Mouse (Mus musculus) heart, embryonic 14.5 days (tissue): ENCODE data around the gene Ptpn12. TPM values are rescaled to one million over a fixed set of nuclear protein-coding genes. Genes with fewer than 3 reads are reported as not detected.

Experiments
- ATAC-seq: fragments of 200-750 bp; cut with Nextera tagmentation; 2 replicates; pipeline ENCODE4 v1.8.0; 2017; ENCODE audit warnings: low read depth, moderate TSS enrichment; ENCODE audit not compliant: insufficient number of reproducible peaks, insufficient read depth, low FRiP score
- H3K27ac ChIP-seq, 2 experiments: fragments of 200-500 bp in 1 of 2; fragments of 300-500 bp in 1 of 2; sonication (generic) in 1 of 2; replicated peaks in 1 of 2; 2 replicates each; pipeline ENCODE4 v1.5.1; 2012 to 2014; ENCODE audit warnings: low read depth in 2 of 2, low read length in 2 of 2, control low read depth in 1 of 2, mild to moderate bottlenecking in 1 of 2, mixed read lengths in 1 of 2; ENCODE audit not compliant: control insufficient read depth in 1 of 2, insufficient read depth in 1 of 2
- H3K27me3 ChIP-seq: fragments of 300-500 bp; sonication (generic); 2 replicates; pipeline ENCODE4 v1.6.1; 2014; ENCODE audit warnings: mild to moderate bottlenecking, low read length, control low read depth; ENCODE audit not compliant: control insufficient read depth, insufficient read depth
- H3K36me3 ChIP-seq: fragments of 300-500 bp; sonication (generic); 2 replicates; pipeline ENCODE4 v1.6.1; 2014; ENCODE audit warnings: mild to moderate bottlenecking, control low read depth, low read length, mixed read lengths; ENCODE audit not compliant: control insufficient read depth, insufficient read depth
- H3K4me1 ChIP-seq, 2 experiments: fragments of 200-500 bp in 1 of 2; fragments of 300-500 bp in 1 of 2; sonication (generic) in 1 of 2; 2 replicates each; pipeline ENCODE4 v1.6.1; 2012 to 2014; ENCODE audit warnings: low read length in 2 of 2, control low read depth in 1 of 2, mixed read lengths in 1 of 2; ENCODE audit not compliant: control insufficient read depth in 2 of 2, insufficient read depth in 2 of 2
- H3K4me2 ChIP-seq: fragments of 300-500 bp; sonication (generic); 2 replicates; pipeline ENCODE4 v1.6.1; 2014; ENCODE audit warnings: mild to moderate bottlenecking, low read length
- H3K4me3 ChIP-seq, 2 experiments: fragments of 200-500 bp in 1 of 2; fragments of 300-500 bp in 1 of 2; sonication (generic) in 1 of 2; 2 replicates each; pipeline ENCODE4 v1.5.1; 2012 to 2014; ENCODE audit warnings: low read length in 2 of 2, mild to moderate bottlenecking in 2 of 2, control low read depth in 1 of 2, low read depth in 1 of 2, moderate library complexity in 1 of 2; ENCODE audit not compliant: control insufficient read depth in 1 of 2, insufficient read depth in 1 of 2
- H3K9ac ChIP-seq: fragments of 300-500 bp; sonication (generic); 2 replicates; pipeline ENCODE4 v1.6.1; 2014; ENCODE audit warnings: mild to moderate bottlenecking, low read length
- H3K9me3 ChIP-seq: fragments of 300-500 bp; sonication (generic); 2 replicates; pipeline ENCODE4 v1.6.1; 2016; ENCODE audit warnings: low read length, control low read depth; ENCODE audit not compliant: control insufficient read depth
- WGBS: fragments of 180-500 bp; shearing (Covaris S2); extraction: QIAGEN DNeasy Blood & Tissue Kit; methylation state at CpG from one replicate; pipeline ENCODE4 v1.1.7; 2014; 5-methylcytosine and 5-hydroxymethylcytosine counted together
- polyA plus RNA-seq: library from polyadenylated mRNA; unstranded; fragments of >200 nt; fragmentation: Nextera tagmentation; extraction: Ambion mirVana; gene quantifications from 2 replicates; pipeline ENCODE4 v1.2.1, GENCODE M21; 2014

Gene Ptpn12
- polyA plus RNA-seq, 1 experiment from 2014 or later, result 20.0 TPM

- Histone ChIP-seq H3K9me3 (0 out of 2 replicates have a peak, but pooled peaks cover 3% of the 10 kb centered on the region), H3K4me2 (no peak overlapping the region), H3K9ac (no peak overlapping the region), H3K27ac (no peak overlapping the region), H3K36me3 (peaks cover 33% of the 10 kb centered on the region), H3K4me1 (0 out of 4 replicates have a peak, but pooled peaks cover 0 to 2% of the 10 kb centered on the region in 2 experiments), H3K27me3 (no peaks in the 10 kb centered on the region), H3K4me3 (no peak overlapping the region)
- no peak for ATAC-seq
Observed at GRCm38 (mm10) chr5:20983505-20983904, 72.2 kb downstream of the Ptpn12 start.

GRCm38 (mm10) chr5:20974690-20975089, 81.0 kb downstream of the Ptpn12 start:
- no peak overlapping the region for H3K9ac ChIP-seq
- WGBS, result 53% methylated on average over 4 of the region's 4 CpGs
- H3K36me3 ChIP-seq, result no peaks in the 10 kb centered on the region
- no peak overlapping the region for H3K4me3 ChIP-seq
- H3K4me2 ChIP-seq, result no peak overlapping the region
- no peak overlapping the region for H3K27ac ChIP-seq
- no peak for ATAC-seq
- no peaks in the 10 kb centered on the region for H3K4me1 ChIP-seq
- H3K27me3 ChIP-seq, result no peaks in the 10 kb centered on the region
- no peaks in the 10 kb centered on the region for H3K9me3 ChIP-seq

GRCm38 (mm10) chr5:20973999-20974398, 81.7 kb downstream of the Ptpn12 start:
- WGBS, result 45% methylated on average over 7 of the region's 7 CpGs

GRCm38 (mm10) chr5:20973069-20973468, 82.6 kb downstream of the Ptpn12 start:
- H3K27me3 ChIP-seq, result no peaks in the 10 kb centered on the region
- H3K9ac ChIP-seq, result no peak overlapping the region
- H3K4me3 ChIP-seq, result no peak overlapping the region
- peaks cover 6 to 7% of the 10 kb centered on the region in 2 experiments; a peak in 3 of 4 replicates for H3K4me1 ChIP-seq
- no peaks in the 10 kb centered on the region for H3K36me3 ChIP-seq
- H3K27ac ChIP-seq, result no peak overlapping the region
- no peak overlapping the region for H3K4me2 ChIP-seq
- no peaks in the 10 kb centered on the region for H3K9me3 ChIP-seq
- WGBS, result 63% methylated on average over 5 of the region's 5 CpGs
- no peak for ATAC-seq

More at GRCm38 (mm10) chr5:20973999-20974398, 81.7 kb downstream of the Ptpn12 start:
- Histone ChIP-seq H3K4me1 (peaks cover 0 to 1% of the 10 kb centered on the region in 2 experiments; a peak in 1 of 4 replicates), H3K4me2 (no peak overlapping the region), H3K9me3 (no peaks in the 10 kb centered on the region), H3K36me3 (no peaks in the 10 kb centered on the region), H3K27ac (no peak overlapping the region), H3K4me3 (no peak overlapping the region), H3K27me3 (no peaks in the 10 kb centered on the region), H3K9ac (no peak overlapping the region)
- no peak for ATAC-seq

DNA sequence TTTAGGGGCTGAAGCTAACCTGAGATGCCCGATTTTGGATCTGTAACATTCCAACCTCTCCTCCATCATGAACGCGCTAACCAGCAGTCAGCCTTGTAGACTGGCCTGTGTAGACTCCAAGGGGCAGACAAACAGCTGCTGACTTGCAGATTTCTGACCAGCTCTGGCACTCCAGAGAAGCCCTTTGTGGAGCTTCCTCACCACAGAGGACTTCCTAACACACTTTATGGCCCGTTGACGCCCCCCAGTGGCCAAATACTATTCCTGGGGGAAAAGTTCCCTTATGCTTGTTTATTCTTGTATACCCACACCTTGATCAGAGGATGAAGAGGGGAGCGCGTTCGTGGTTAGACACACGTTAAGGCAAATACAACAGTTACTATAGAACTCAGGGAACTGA, 86.7 kb downstream of the Ptpn12 start:
- H3K4me3 ChIP-seq, result no peak overlapping the region
- H3K9ac ChIP-seq, result no peak overlapping the region
- H3K27me3 ChIP-seq, result no peaks in the 10 kb centered on the region
- H3K27ac ChIP-seq, result peak overlapping the region in 1 of 2 experiments; percentile 29; a peak in 2 of 4 replicates
- H3K36me3 ChIP-seq, result no peaks in the 10 kb centered on the region
- peaks cover 6 to 7% of the 10 kb centered on the region in 2 experiments; a peak in 3 of 4 replicates for H3K4me1 ChIP-seq
- H3K9me3 ChIP-seq, result no peaks in the 10 kb centered on the region
- no peak for ATAC-seq
- 62% methylated on average over 9 of the region's 9 CpGs for WGBS
- H3K4me2 ChIP-seq, result no peak overlapping the region

DNA sequence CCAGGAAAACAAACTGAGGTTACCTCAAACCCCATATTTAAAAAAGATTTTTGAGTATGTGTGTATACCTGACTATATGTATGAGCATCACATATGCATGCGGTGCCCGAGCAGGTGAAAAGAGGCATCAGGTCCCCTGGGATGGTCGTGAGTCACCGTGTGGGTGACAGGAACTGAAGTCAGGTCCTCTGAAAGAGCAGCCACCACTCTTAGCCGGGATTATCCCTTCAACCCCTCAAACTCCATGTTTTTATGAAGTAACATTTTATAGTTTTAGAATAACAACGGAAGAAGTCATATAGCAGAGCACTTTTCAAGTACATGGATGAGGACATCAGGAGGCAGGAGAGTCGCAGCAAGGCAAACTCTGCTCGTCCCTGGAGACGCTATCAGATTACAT, 87.2 kb downstream of the Ptpn12 start:
- no peak overlapping the region for H3K4me2 ChIP-seq
- WGBS, result 62% methylated on average over 9 of the region's 9 CpGs

GRCm38 (mm10) chr5:20967942-20968341, 87.8 kb downstream of the Ptpn12 start:
- WGBS, result 14% methylated on average over 4 of the region's 4 CpGs

More for the DNA sequence above, 87.2 kb downstream of the Ptpn12 start:
- Histone ChIP-seq H3K36me3 (no peaks in the 10 kb centered on the region), H3K4me1 (peaks cover 6 to 7% of the 10 kb centered on the region in 2 experiments; a peak in 3 of 4 replicates), H3K27ac (peak overlapping the region in 1 of 2 experiments; percentile 29; a peak in 2 of 4 replicates), H3K9me3 (no peaks in the 10 kb centered on the region), H3K27me3 (no peaks in the 10 kb centered on the region), H3K9ac (no peak overlapping the region), H3K4me3 (no peak overlapping the region)
- ATAC-seq, result no peak

GRCm38 (mm10) chr5:20964446-20964845, 91.3 kb downstream of the Ptpn12 start:
- ATAC-seq, result no peak
- no peak overlapping the region for H3K9ac ChIP-seq
- no peak overlapping the region for H3K4me2 ChIP-seq
- 78% methylated on average over 6 of the region's 6 CpGs for WGBS
- H3K4me1 ChIP-seq, result peaks cover 7 to 8% of the 10 kb centered on the region in 2 experiments; a peak in 3 of 4 replicates
- H3K9me3 ChIP-seq, result no peaks in the 10 kb centered on the region
- no peak overlapping the region for H3K27ac ChIP-seq
- no peak overlapping the region for H3K4me3 ChIP-seq
- 0 out of 2 replicates have a peak, but pooled peaks cover 3% of the 10 kb centered on the region for H3K36me3 ChIP-seq
- H3K27me3 ChIP-seq, result no peaks in the 10 kb centered on the region

More at GRCm38 (mm10) chr5:20967942-20968341, 87.8 kb downstream of the Ptpn12 start:
- Histone ChIP-seq H3K36me3 (no peaks in the 10 kb centered on the region), H3K4me3 (no peak overlapping the region), H3K4me2 (peak overlapping the region; percentile 23; the same call in 1 of the 2 replicates), H3K9me3 (no peaks in the 10 kb centered on the region), H3K9ac (no peak overlapping the region), H3K27me3 (no peaks in the 10 kb centered on the region), H3K4me1 (peaks cover 6 to 7% of the 10 kb centered on the region in 2 experiments; a peak in 3 of 4 replicates), H3K27ac (peak overlapping the region; percentile 26 to 29; a peak in 3 of 4 replicates)
- peak; percentile 81 for ATAC-seq
